In genomic region chr6:119351656-119352055, GRCm38 (mm10) we compare ENCODE assay signal across 24 mouse cellular contexts. TPM values are rescaled to one million over a fixed set of nuclear protein-coding genes. Genes with fewer than 3 reads are reported as not detected.
DNase-seq lines count a peak whose midpoint lies in the region; ATAC-seq and TF ChIP-seq lines count a peak whose summit lies in the region.
"Had no signal": no experiment of that assay in that cellular context is flagged by ENCODE, and none has a peak within 500 bp of the region (broad histone marks: within the 10 kb centered on the region; RNA-seq: fewer than 3 reads in every experiment).

No protein-coding gene starts in this region.

- no peak overlapping the region for H3K4me3 ChIP-seq in forebrain, embryonic 10.5 days
- H3K4me3 ChIP-seq in forebrain, embryonic 12.5 days (replicated peaks) = no peak overlapping the region
- H3K4me3 ChIP-seq in liver, adult 2 months (ENCODE audit: insufficient read depth, low read depth, low read length) = no peak overlapping the region
- no peak overlapping the region for H3K4me3 ChIP-seq in liver, postnatal 0 days (ENCODE audit: low read depth, low read length)
- no peak overlapping the region for H3K4me3 ChIP-seq in limb, embryonic 10.5 days

- TF ChIP-seq EP300 in liver, postnatal 0 days (IDR thresholded peaks at IDR 0.05; ENCODE audit: low read depth) = no peak

- DNase-seq in forebrain, embryonic 10.5 days (ENCODE audit: extremely low spot score, low spot score) = peak; percentile 13
- DNase-seq in heart, adult 11 months = peak; percentile 83
- DNase-seq in heart, postnatal 14 days = no peak
- peak; percentile 55 for DNase-seq in liver, adult 2 months (ENCODE audit: extremely low read depth, low read depth, low spot score)
- no peak for DNase-seq in liver, postnatal 0 days
- peak; percentile 25 for DNase-seq in limb, embryonic 10.5 days (ENCODE audit: low spot score)
- DNase-seq in lung, postnatal 36 days = no peak
- DNase-seq: adrenal gland, adult 2 months; adrenal gland, adult 8-10 months; adrenal gland, postnatal 10 days; adrenal gland, postnatal 14 days; adrenal gland, postnatal 25 days; adrenal gland, postnatal 36 days; B cell, adult 2 months; cerebellum, adult 11 months; cerebellum, adult 11-12 months had no signal

- intact Hi-C loops in heart, postnatal 14 days (cut with DNase I) = no loop called here

- H3K9ac ChIP-seq in forebrain, embryonic 12.5 days = no peak overlapping the region
- no peak overlapping the region for H3K9ac ChIP-seq in liver, adult 2 months (ENCODE audit: low read depth, low read length)
- no peak overlapping the region for H3K9ac ChIP-seq in liver, postnatal 0 days (replicated peaks)

- H3K36me3 ChIP-seq in forebrain, embryonic 10.5 days (replicated peaks) = peaks cover 43% of the 10 kb centered on the region
- H3K36me3 ChIP-seq in forebrain, embryonic 12.5 days (replicated peaks) = peaks cover 44% of the 10 kb centered on the region
- peaks cover 34% of the 10 kb centered on the region for H3K36me3 ChIP-seq in liver, adult 2 months (ENCODE audit: control insufficient read depth, insufficient read depth, low read length)
- H3K36me3 ChIP-seq in liver, postnatal 0 days (replicated peaks; ENCODE audit: insufficient read depth, low read length) = peaks cover 32% of the 10 kb centered on the region
- peaks cover 40% of the 10 kb centered on the region for H3K36me3 ChIP-seq in limb, embryonic 10.5 days

- WGBS in forebrain, embryonic 10.5 days = 88% methylated on average over 8 of the region's 8 CpGs
- 77% methylated on average over 8 of the region's 8 CpGs for WGBS in forebrain, embryonic 12.5 days
- 29% methylated on average over 8 of the region's 8 CpGs for WGBS in liver, adult 2 months
- WGBS in liver, postnatal 0 days (ENCODE audit: insufficient replicate concordance) = 73% methylated on average over 8 of the region's 8 CpGs
- WGBS in limb, embryonic 10.5 days = 84% methylated on average over 8 of the region's 8 CpGs

- TF ChIP-seq CTCF in liver, adult 2 months (IDR thresholded peaks at IDR 0.05; ENCODE audit: low read depth, low read length) = no peak
- TF ChIP-seq CTCF in liver, postnatal 0 days (IDR thresholded peaks at IDR 0.05; ENCODE audit: low read depth) = no peak

- no peaks in the 10 kb centered on the region for H3K79me2 ChIP-seq in liver, adult 2 months (ENCODE audit: control insufficient read depth, insufficient read depth, low read length)

- H3K4me2 ChIP-seq in forebrain, embryonic 12.5 days = no peak overlapping the region
- H3K4me2 ChIP-seq in liver, postnatal 0 days (ENCODE audit: low read depth, low read length) = no peak overlapping the region

- no peak overlapping the region for H3K27ac ChIP-seq in forebrain, embryonic 10.5 days
- H3K27ac ChIP-seq in forebrain, embryonic 12.5 days = no peak overlapping the region
- no peak overlapping the region for H3K27ac ChIP-seq in liver, adult 2 months (replicated peaks; ENCODE audit: insufficient read depth, low read depth, low read length)
- no peak overlapping the region for H3K27ac ChIP-seq in liver, postnatal 0 days (ENCODE audit: low read depth)
- no peak overlapping the region for H3K27ac ChIP-seq in limb, embryonic 10.5 days

- TF ChIP-seq POLR2A in liver, adult 2 months (IDR thresholded peaks at IDR 0.05; ENCODE audit: extremely low read depth, insufficient read depth, low read length) = no peak

- ATAC-seq in forebrain, embryonic 12.5 days (ENCODE audit: low FRiP score) = no peak
- no peak for ATAC-seq in liver, postnatal 0 days
- ATAC-seq: activated CD4-positive, CD25-positive, alpha-beta regulatory T cell, adult 4 months; CD4-positive, CD25-positive, alpha-beta regulatory T cell, adult 4 months; Patski had no signal

- no peaks in the 10 kb centered on the region for H3K9me3 ChIP-seq in forebrain, embryonic 10.5 days
- H3K9me3 ChIP-seq in forebrain, embryonic 12.5 days = no peaks in the 10 kb centered on the region
- no peaks in the 10 kb centered on the region for H3K9me3 ChIP-seq in liver, postnatal 0 days (ENCODE audit: low read length)
- no peaks in the 10 kb centered on the region for H3K9me3 ChIP-seq in limb, embryonic 10.5 days (replicated peaks)
- H3K9me3 ChIP-seq: G1E had no signal

- H3K4me1 ChIP-seq in forebrain, embryonic 10.5 days = 0 out of 2 replicates have a peak, but pooled peaks cover 7% of the 10 kb centered on the region
- H3K4me1 ChIP-seq in forebrain, embryonic 12.5 days = peaks cover 7% of the 10 kb centered on the region; the same call in 1 of the 2 replicates
- H3K4me1 ChIP-seq in liver, adult 2 months (ENCODE audit: control insufficient read depth, insufficient read depth, low read length) = no peaks in the 10 kb centered on the region
- H3K4me1 ChIP-seq in liver, postnatal 0 days (ENCODE audit: insufficient read depth) = no peaks in the 10 kb centered on the region
- no peaks in the 10 kb centered on the region for H3K4me1 ChIP-seq in limb, embryonic 10.5 days

- no peaks in the 10 kb centered on the region for H3K27me3 ChIP-seq in forebrain, embryonic 10.5 days (ENCODE audit: poor library complexity, severe bottlenecking)
- no peaks in the 10 kb centered on the region for H3K27me3 ChIP-seq in forebrain, embryonic 12.5 days
- H3K27me3 ChIP-seq in liver, adult 2 months (ENCODE audit: control insufficient read depth, insufficient read depth, low read length) = no peaks in the 10 kb centered on the region
- H3K27me3 ChIP-seq in liver, postnatal 0 days (ENCODE audit: insufficient read depth, low read length) = no peaks in the 10 kb centered on the region
- no peaks in the 10 kb centered on the region for H3K27me3 ChIP-seq in limb, embryonic 10.5 days (ENCODE audit: low read depth, poor library complexity, severe bottlenecking)
- H3K27me3 ChIP-seq: CH12.LX, Patski had no signal

RNA-seq across cellular contexts. Expression of gene Lrtm2, which starts 21.1 kb away (rescaled TPM):
- 0.16 and 0.19 TPM in 2 replicates for polyA plus RNA-seq in forebrain, embryonic 10.5 days (2016; fragmentation: Nextera tagmentation; extraction: Ambion mirVana)
- polyA plus RNA-seq in forebrain, embryonic 12.5 days (2016; fragmentation: Nextera tagmentation; extraction: Ambion mirVana) = 0.68 and 0.70 TPM in 2 replicates
- under 1 TPM; 0.10 to 0.19 TPM for total RNA-seq in heart, postnatal 14 days (2021)
- under 0.01 TPM in 2 replicates for total RNA-seq in liver, adult 2 months (2014; rRNA removed)
- polyA plus RNA-seq in liver, adult 2 months (2012; rRNA removed) = 0.05 and 0.17 TPM in 2 replicates
- not detected in 2 replicates for polyA plus RNA-seq in liver, postnatal 0 days (2015; fragmentation: Nextera tagmentation; extraction: Ambion mirVana)
- not detected in 2 replicates for polyA plus RNA-seq in limb, embryonic 10.5 days (2016; fragmentation: Nextera tagmentation; extraction: Ambion mirVana)
- total RNA-seq: adrenal gland, postnatal 14 days; adrenal gland, postnatal 25 days; CH12.LX; MEL had no signal
- polyA plus RNA-seq: activated CD4-positive, CD25-positive, alpha-beta regulatory T cell, adult 4 months; adrenal gland, adult 2 months; C2C12; G1E had no signal

Comparison
In these comparisons a context has a peak if more than half of its experiments do, and no peak if none do; other contexts are left out.
1. DNase-seq: peak in forebrain, embryonic 10.5 days (single experiment), heart, adult 11 months (single experiment), liver, adult 2 months (single experiment) and limb, embryonic 10.5 days (single experiment); none in heart, postnatal 14 days (0 of 2), liver, postnatal 0 days (single experiment) and lung, postnatal 36 days (single experiment).